Mouse (Mus musculus): Measurements from ENCODE around the gene Nfe2l1. TPM values are rescaled to one million over a fixed set of nuclear protein-coding genes. Genes with fewer than 3 reads are reported as not detected.

The Nfe2l1 gene
- 68.8 and 124 TPM in 2 replicates for polyA plus RNA-seq (2012; rRNA removed)

DNA sequence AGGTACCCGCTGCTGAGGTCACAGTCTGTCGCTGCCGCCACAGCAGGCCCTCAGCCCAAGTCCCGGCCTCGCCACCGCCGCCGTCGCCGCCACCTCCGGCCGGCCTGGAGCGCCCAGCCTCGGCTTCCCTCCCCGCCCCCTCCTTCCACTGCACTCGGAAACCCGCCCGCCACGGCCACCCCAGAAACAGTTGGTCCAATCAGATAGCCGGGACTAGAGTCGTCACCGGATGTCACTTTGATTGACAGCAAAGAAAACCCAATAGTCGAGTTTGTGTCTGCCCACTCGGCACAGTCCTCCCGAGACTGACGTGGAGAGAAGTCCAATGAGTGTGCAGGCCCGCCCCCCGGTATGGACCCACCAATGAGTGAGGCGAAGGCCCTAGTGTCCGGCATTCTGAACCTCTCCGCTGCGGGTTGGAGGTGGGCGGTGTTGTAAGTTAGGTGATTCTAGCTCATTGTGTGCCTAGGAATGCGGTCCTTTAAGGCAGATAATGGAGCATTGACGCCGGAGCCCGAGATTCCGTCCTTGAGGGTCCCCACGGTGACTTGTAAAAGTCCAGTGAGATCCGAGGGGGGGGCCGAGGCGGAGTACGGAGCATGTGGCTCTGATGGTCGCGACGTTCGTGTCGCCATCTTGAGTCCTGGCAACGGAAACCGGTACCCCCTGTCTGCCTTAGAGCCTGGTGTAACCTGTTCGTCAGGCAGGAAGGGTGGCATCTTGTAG lies at the start of gene Nfe2l1:
Nfe2l1 (minus strand) TSS at position 156 of the 726 bp plus-strand sequence.

DNA sequence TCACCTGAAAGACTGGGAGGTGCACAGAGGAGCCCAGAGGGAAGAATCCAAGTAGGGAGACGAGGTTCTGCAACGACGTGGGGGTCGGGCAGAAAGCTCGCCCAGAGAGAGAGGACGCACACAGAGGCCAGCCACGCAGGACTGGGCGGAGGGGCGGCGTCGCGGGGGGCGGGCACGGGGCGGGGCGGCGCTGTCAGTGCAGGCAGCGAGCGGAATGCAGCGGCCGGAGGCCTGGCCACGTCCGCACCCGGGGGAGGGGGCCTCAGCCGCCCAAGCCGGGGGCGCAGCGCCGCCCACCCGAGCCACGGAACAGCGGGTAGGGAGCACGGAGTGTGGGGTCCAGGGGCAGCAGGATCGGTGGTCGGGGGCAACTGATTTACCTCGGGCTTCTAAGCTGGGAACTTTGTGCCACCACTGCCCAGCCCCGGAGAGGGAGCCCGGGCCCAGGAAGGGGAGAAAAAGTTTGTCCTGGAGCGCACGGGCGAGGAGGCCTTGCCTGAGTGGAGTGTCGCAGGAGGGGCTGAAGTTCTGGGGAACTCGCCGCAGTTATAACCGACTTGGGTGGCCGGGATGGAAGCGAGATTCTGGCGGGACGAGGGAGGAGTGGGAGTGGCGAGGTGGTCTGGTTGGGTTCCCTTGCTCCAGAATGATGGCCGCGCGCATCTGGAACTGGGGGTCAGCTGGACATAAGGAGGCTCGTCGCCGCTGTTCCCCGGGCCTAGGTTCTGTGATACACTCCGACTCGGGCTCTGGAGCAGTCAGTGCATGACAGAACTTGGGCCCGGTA lies 20.1 kb upstream of the Nfe2l1 start, which contains the start of gene Copz2:
Copz2 (plus strand) TSS at position 190 of the 787 bp plus-strand sequence.

GRCm38 (mm10) chr11:96788871-96789795 lies 40.6 kb downstream of the Nfe2l1 start, which contains the start of gene Cbx1:
TSS of gene Cbx1 (plus strand) at chr11:96789127.

DNA sequence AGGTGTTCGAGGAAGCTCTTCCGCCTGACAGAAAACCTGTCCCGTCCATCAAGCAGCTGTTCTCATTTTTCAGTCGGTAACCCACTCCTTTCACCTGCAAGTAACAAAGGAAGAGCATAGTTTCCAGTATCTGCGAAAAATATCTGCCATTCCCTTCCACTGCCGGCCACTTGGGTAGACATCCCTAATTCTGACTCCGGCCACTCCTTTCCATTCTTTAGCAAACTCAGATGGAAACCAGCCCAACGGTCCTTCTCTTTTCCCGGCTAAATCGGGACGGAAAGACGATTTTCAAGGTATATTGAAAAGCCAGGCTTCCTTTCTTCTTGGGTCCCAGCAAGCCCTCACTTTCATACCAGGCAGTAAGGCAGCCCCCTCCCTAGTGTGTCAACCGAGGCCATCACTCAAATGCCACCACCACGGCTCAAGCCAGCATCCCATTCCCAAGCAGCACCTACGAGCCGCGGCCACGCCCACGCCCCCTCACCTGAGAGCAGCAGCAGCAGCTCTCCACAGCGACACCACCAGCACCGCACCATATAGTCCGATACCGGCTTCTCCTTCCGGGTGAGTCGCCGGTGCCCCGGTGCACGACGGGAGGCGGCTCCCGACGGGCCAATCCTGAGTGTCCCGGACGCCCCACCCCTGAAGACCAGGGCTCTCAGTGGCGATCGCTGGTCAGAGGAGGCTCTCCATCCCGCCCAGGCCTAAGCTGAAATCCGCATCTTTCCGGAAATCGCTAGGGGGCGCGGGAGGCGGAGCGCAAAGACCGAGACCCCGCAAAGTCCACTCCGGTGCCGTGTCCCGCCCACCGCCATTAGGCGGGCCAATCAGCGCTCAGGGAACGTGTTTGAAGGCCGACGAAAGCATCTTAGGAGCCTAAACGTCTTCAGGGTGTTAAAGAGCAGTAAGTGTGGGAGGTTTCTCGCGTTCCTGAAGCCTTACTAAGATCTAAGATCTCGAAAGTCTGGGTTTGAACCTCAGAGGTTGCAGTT lies 52.5 kb downstream of the Nfe2l1 start, which contains the start of gene Snx11:
Snx11 (minus strand) TSS at position 592 of the 995 bp plus-strand sequence.

Other genes with a start within 250 kb of the Nfe2l1 start
- 34.6 and 44.1 TPM in 2 replicates for gene Snx11, start 52.4 kb downstream of the Nfe2l1 start, polyA plus RNA-seq (2012; rRNA removed)
- gene Cbx1, start 40.8 kb downstream of the Nfe2l1 start, polyA plus RNA-seq (2012; rRNA removed): 180 and 280 TPM in 2 replicates
- 39.0 and 47.1 TPM in 2 replicates for gene Copz2, start 19.9 kb upstream of the Nfe2l1 start, polyA plus RNA-seq (2012; rRNA removed)
- 78.2 and 94.6 TPM in 2 replicates for gene Cdk5rap3, start 86.5 kb upstream of the Nfe2l1 start, polyA plus RNA-seq (2012; rRNA removed)
- gene Prr15l, start 98.1 kb upstream of the Nfe2l1 start, polyA plus RNA-seq (2012; rRNA removed): 0.28 and 0.52 TPM in 2 replicates
- gene Pnpo, start 114.0 kb upstream of the Nfe2l1 start, polyA plus RNA-seq (2012; rRNA removed): 22.7 and 26.6 TPM in 2 replicates
- 12.3 and 17.8 TPM in 2 replicates for gene Sp2, start 153.0 kb upstream of the Nfe2l1 start, polyA plus RNA-seq (2012; rRNA removed)
- 0.38 and 0.94 TPM in 2 replicates for gene Sp6, start 183.4 kb upstream of the Nfe2l1 start, polyA plus RNA-seq (2012; rRNA removed)
- 20.1 and 29.7 TPM in 2 replicates for gene Scrn2, start 200.0 kb upstream of the Nfe2l1 start, polyA plus RNA-seq (2012; rRNA removed)
- 1.6 and 1.9 TPM in 2 replicates for gene Lrrc46, start 211.4 kb upstream of the Nfe2l1 start, polyA plus RNA-seq (2012; rRNA removed)
- 44.7 and 64.8 TPM in 2 replicates for gene Mrpl10, start 211.6 kb upstream of the Nfe2l1 start, polyA plus RNA-seq (2012; rRNA removed)
- 9.1 and 10.4 TPM in 2 replicates for gene Osbpl7, start 220.7 kb upstream of the Nfe2l1 start, polyA plus RNA-seq (2012; rRNA removed)

All from central nervous system, embryonic 11.5 days (tissue).